Mouse (Mus musculus) hindbrain, postnatal 0 days (tissue): ENCODE data around the gene Itpripl1. TPM values are rescaled to one million over a fixed set of nuclear protein-coding genes. Genes with fewer than 3 reads are reported as not detected.
"Not testable (repeated sequence)": the region's sequence is repeated elsewhere in the genome, so short reads cannot be mapped to it uniquely, and the experiment has no call there.

Experiments
- ATAC-seq: fragments of 200-750 bp; cut with Nextera tagmentation; 2 replicates; pipeline ENCODE4 v1.8.0; 2017; ENCODE audit warnings: mild to moderate bottlenecking, moderate TSS enrichment, moderate library complexity
- DNase-seq: peaks from one replicate; pipeline ENCODE4 v3.0.0-alpha.2; 2015; ENCODE audit warnings: low spot score
- H3K27ac ChIP-seq: fragments of 300-500 bp; sonication (generic); 2 replicates; pipeline ENCODE4 v1.5.1; 2014; ENCODE audit warnings: mild to moderate bottlenecking
- H3K27me3 ChIP-seq: fragments of 300-500 bp; sonication (generic); 2 replicates; pipeline ENCODE4 v1.6.1; 2014; ENCODE audit warnings: low read length, mixed read lengths; ENCODE audit not compliant: insufficient read depth
- H3K36me3 ChIP-seq: fragments of 300-500 bp; sonication (generic); 2 replicates; pipeline ENCODE4 v1.6.1; 2014; ENCODE audit warnings: low read length, mixed read lengths; ENCODE audit not compliant: insufficient read depth
- H3K4me1 ChIP-seq: fragments of 300-500 bp; sonication (generic); 2 replicates; pipeline ENCODE4 v1.6.1; 2014; ENCODE audit warnings: antibody characterized with exemption, low read length, mixed read lengths; ENCODE audit not compliant: insufficient read depth
- H3K4me2 ChIP-seq: fragments of 300-500 bp; sonication (generic); 2 replicates; pipeline ENCODE4 v1.6.1; 2014; ENCODE audit warnings: low read depth, mild to moderate bottlenecking, low read length, moderate library complexity, mixed read lengths
- H3K4me3 ChIP-seq: fragments of 300-500 bp; sonication (generic); 2 replicates; pipeline ENCODE4 v1.5.1; 2014; ENCODE audit warnings: low read length
- H3K9ac ChIP-seq: fragments of 300-500 bp; sonication (generic); replicated peaks from 2 replicates; pipeline ENCODE4 v1.6.1; 2014; ENCODE audit warnings: mild to moderate bottlenecking, low read length, moderate library complexity, mixed read lengths
- H3K9me3 ChIP-seq: fragments of 300-500 bp; sonication (generic); 2 replicates; pipeline ENCODE4 v1.6.1; 2016; ENCODE audit warnings: low read length, mixed read lengths
- CTCF ChIP-seq: IDR thresholded peaks from 2 replicates; pipeline ENCODE4 v1.5.1; 2016; ENCODE audit warnings: antibody characterized with exemption, control low read depth, low read depth
- WGBS: fragments of 180-500 bp; shearing (Covaris S2); extraction: QIAGEN DNeasy Blood & Tissue Kit; methylation state at CpG from one replicate; pipeline ENCODE4 v1.1.7; 2014; 5-methylcytosine and 5-hydroxymethylcytosine counted together
- polyA plus RNA-seq: library from polyadenylated mRNA; unstranded; fragments of >200 nt; fragmentation: Nextera tagmentation; extraction: Ambion mirVana; gene quantifications from 2 replicates; pipeline ENCODE4 v1.2.1, GENCODE M21; 2015
- total RNA-seq: library from RNA; depleted of rRNA; stranded (reverse); fragments of >200 nt; gene quantifications from 2 replicates; pipeline ENCODE4 v1.2.3, GENCODE M21; 2014; rRNA removed

Gene Itpripl1
- total and polyA plus RNA-seq, 2 experiments from 2014 or later, result 11.0 to 14.6 TPM

DNA sequence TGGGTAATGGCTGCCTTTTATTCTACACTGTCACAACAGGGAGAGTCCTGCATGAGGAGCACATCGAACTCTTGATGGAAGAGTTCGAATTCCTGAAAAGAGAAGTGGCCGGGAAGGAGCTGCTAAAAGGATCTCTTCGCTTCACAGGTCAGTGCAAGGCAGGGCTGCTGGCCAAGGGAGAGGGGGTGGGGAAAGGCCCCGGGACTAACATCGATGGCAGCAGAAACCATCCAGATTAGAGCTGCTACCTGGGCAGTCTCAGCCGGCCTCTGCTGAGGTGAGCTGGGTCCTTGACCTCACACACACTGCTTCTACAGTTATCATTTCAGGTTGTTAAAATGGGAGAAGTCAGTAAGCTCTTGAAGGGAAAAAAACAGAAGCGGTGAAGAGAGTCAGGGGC lies 51.2 kb downstream of the Itpripl1 start:
- Histone ChIP-seq H3K27me3 (no peaks in the 10 kb centered on the region), H3K9ac (no peak overlapping the region), H3K4me1 (no peaks in the 10 kb centered on the region), H3K36me3 (no peaks in the 10 kb centered on the region), H3K9me3 (no peaks in the 10 kb centered on the region), H3K27ac (no peak overlapping the region), H3K4me3 (no peak overlapping the region), H3K4me2 (no peak overlapping the region)
- ATAC-seq, result no peak
- no peak for TF ChIP-seq CTCF
- DNase-seq, result no peak
- WGBS, result 75% methylated on average over 8 of the region's 8 CpGs

- not testable (repeated sequence) for H3K4me3 ChIP-seq, ATAC-seq, DNase-seq, H3K9me3 ChIP-seq, H3K4me2 ChIP-seq, H3K27ac ChIP-seq, H3K4me1 ChIP-seq, H3K36me3 ChIP-seq, H3K9ac ChIP-seq, H3K27me3 ChIP-seq
Observed at GRCm38 (mm10) chr2:127090151-127090550, 53.1 kb downstream of the Itpripl1 start.

Other genes with a start within 250 kb of the Itpripl1 start
- gene Sppl2a, start 210.2 kb downstream of the Itpripl1 start, total RNA-seq, result 35.9 and 37.1 TPM in 2 replicates
- gene Sppl2a, start 210.2 kb downstream of the Itpripl1 start, polyA plus RNA-seq, result 29.0 and 31.0 TPM in 2 replicates
- gene Ap4e1, start 134.7 kb downstream of the Itpripl1 start, total RNA-seq, result 9.5 and 10.1 TPM in 2 replicates
- gene Ap4e1, start 134.7 kb downstream of the Itpripl1 start, polyA plus RNA-seq, result 5.9 and 7.4 TPM in 2 replicates
- 6.8 and 9.3 TPM in 2 replicates for gene Blvra, start 72.8 kb downstream of the Itpripl1 start, total RNA-seq
- 26.5 and 33.4 TPM in 2 replicates for gene Blvra, start 72.8 kb downstream of the Itpripl1 start, polyA plus RNA-seq
- 13.7 and 15.9 TPM in 2 replicates for gene Ncaph, start 9.5 kb downstream of the Itpripl1 start, total RNA-seq
- 13.0 and 15.6 TPM in 2 replicates for gene Ncaph, start 9.5 kb downstream of the Itpripl1 start, polyA plus RNA-seq
- gene 1810024B03Rik, start 64.8 kb upstream of the Itpripl1 start, total RNA-seq, result 0.11 and 0.26 TPM in 2 replicates
- gene 1810024B03Rik, start 64.8 kb upstream of the Itpripl1 start, polyA plus RNA-seq, result 1.6 and 1.7 TPM in 2 replicates
- gene Snrnp200, start 64.9 kb upstream of the Itpripl1 start, total RNA-seq, result 99.2 and 102 TPM in 2 replicates
- gene Snrnp200, start 64.9 kb upstream of the Itpripl1 start, polyA plus RNA-seq, result 29.6 and 31.7 TPM in 2 replicates
- gene Ciao1, start 104.4 kb upstream of the Itpripl1 start, total RNA-seq, result 53.0 and 56.1 TPM in 2 replicates
- 30.0 and 35.3 TPM in 2 replicates for gene Ciao1, start 104.4 kb upstream of the Itpripl1 start, polyA plus RNA-seq
- 169 TPM in 2 replicates for gene Tmem127, start 104.5 kb upstream of the Itpripl1 start, total RNA-seq
- 72.1 and 76.1 TPM in 2 replicates for gene Tmem127, start 104.5 kb upstream of the Itpripl1 start, polyA plus RNA-seq
- gene Stard7, start 126.8 kb upstream of the Itpripl1 start, total RNA-seq, result 142 and 146 TPM in 2 replicates
- gene Stard7, start 126.8 kb upstream of the Itpripl1 start, polyA plus RNA-seq, result 92.3 and 94.3 TPM in 2 replicates
- gene Dusp2, start 192.7 kb upstream of the Itpripl1 start, total RNA-seq, result 8.7 and 14.3 TPM in 2 replicates
- gene Dusp2, start 192.7 kb upstream of the Itpripl1 start, polyA plus RNA-seq, result 19.4 and 19.9 TPM in 2 replicates
- not detected in 2 replicates for gene Astl, start 195.2 kb upstream of the Itpripl1 start, total RNA-seq
- gene Astl, start 195.2 kb upstream of the Itpripl1 start, polyA plus RNA-seq, result not detected in 2 replicates
- 0.47 and 0.99 TPM in 2 replicates for gene Adra2b, start 219.8 kb upstream of the Itpripl1 start, total RNA-seq
- 0.89 and 1.1 TPM in 2 replicates for gene Adra2b, start 219.8 kb upstream of the Itpripl1 start, polyA plus RNA-seq